Mouse (Mus musculus): ENCODE data around the gene Pappa.

- TF ChIP-seq POLR2A (IDR thresholded peaks at IDR 0.05; ENCODE audit: control insufficient read depth, extremely low read depth, insufficient read depth, low read length, poor library complexity) (no peak), CTCF (IDR thresholded peaks at IDR 0.05; ENCODE audit: borderline replicate concordance, control insufficient read depth, extremely low read depth, insufficient read depth, low read length, poor library complexity) (no peak)
These were observed 42.4 kb downstream of the Pappa start for GRCm38 (mm10) chr4:65166288-65166835.
